Mouse (Mus musculus): Measurements from ENCODE around the gene Rin2. TPM values are rescaled to one million over a fixed set of nuclear protein-coding genes. Genes with fewer than 3 reads are reported as not detected.

Gene Rin2
- polyA plus RNA-seq, 1 experiment from 2014 or later: 16.9 TPM

DNA sequence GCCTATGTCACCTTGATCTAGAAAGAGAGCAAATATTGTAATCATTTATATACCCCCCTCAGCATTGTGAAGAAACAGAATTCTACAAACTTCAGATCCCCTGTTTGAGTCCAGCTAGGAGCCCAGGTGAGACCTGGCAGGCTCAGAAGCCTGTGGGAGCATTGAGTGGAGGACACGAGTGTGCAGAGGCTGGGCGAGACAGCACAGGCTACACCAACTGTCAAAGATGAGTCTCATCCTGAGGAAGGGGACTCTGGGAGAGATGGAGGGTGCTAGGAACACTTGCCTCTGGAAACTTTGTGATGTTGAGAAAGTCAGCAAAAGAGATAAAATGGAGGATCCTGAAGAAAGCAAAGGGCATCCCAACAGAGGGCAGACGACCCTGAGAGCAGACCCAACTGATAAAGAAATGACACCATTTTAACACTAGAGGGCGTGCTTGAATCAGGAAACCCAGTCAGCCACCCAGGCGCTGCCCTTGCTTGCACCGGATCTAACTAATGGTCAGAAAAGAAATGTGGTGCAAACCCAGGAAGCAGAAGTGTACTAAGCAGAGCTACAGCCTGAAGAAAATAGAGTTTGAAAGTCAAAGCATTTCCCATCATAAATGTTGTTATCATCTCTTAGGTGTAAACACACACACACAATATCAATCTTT, 24.5 kb downstream of the Rin2 start:
- 35% methylated on average over 6 of the region's 6 CpGs for WGBS
- no peak overlapping the region for H3K4me2 ChIP-seq (ENCODE audit: low read depth, low read length)
- ATAC-seq: peak; percentile 71

DNA sequence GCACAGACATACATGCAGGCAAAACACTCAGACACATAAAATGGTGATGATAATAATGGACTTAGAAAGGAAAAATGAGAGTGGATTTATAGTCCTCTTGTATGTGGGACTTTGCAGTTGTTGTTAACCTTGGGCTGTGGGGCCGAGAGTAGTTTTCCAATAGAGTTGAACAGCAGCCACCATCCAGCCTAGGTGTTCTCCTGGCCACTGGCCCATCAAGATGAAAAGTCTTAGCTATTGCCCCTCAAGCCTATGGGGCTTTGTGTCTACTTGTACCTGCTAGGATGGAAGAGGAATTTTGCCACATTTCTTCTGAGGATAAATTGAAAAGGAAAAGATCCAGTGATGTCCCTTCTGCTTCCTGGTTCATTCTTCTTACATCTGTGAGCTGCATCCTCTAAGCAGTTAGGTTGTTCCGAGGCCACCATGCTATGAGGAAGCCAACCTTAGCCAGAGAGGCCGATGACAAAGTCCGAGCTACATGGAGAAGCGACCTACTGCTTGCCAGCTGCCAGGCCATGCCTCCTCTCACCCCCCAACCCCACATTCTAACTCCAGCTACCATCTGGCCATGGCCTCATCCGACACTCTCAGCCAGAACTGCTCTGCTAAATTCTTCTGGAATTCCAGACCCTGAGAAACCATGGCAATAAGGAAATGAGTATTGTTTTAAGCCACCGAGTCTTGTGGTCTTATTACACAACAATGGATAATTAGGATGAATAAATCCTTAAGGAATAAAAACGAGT, 25.4 kb downstream of the Rin2 start:
- Histone ChIP-seq H3K9ac (ENCODE audit: low read depth, low read length) (no peak overlapping the region), H3K9me3 (ENCODE audit: control insufficient read depth, low read length) (no peaks in the 10 kb centered on the region), H3K27me3 (replicated peaks; ENCODE audit: control insufficient read depth, insufficient read depth, low read length) (no peaks in the 10 kb centered on the region), H3K4me2 (ENCODE audit: low read depth, low read length) (no peak overlapping the region), H3K4me3 (ENCODE audit: low read length) (no peak overlapping the region), H3K27ac (ENCODE audit: low read length) (no peak overlapping the region), H3K4me1 (ENCODE audit: control insufficient read depth, insufficient read depth, low read length) (no peaks in the 10 kb centered on the region; the same call in 1 of the 2 replicates), H3K36me3 (ENCODE audit: control insufficient read depth, insufficient read depth, low read length) (no peaks in the 10 kb centered on the region)
- 0 out of 2 replicates have a peak, but pooled peaks have one; percentile 41 for ATAC-seq
- WGBS: 59% methylated on average over 8 of the region's 8 CpGs

More for the DNA sequence above, 24.5 kb downstream of the Rin2 start:
- Histone ChIP-seq H3K4me1 (ENCODE audit: control insufficient read depth, insufficient read depth, low read length) (no peaks in the 10 kb centered on the region; the same call in 1 of the 2 replicates), H3K4me3 (ENCODE audit: low read length) (no peak overlapping the region), H3K9ac (ENCODE audit: low read depth, low read length) (no peak overlapping the region), H3K9me3 (ENCODE audit: control insufficient read depth, low read length) (no peaks in the 10 kb centered on the region), H3K36me3 (ENCODE audit: control insufficient read depth, insufficient read depth, low read length) (no peaks in the 10 kb centered on the region), H3K27ac (ENCODE audit: low read length) (no peak overlapping the region), H3K27me3 (replicated peaks; ENCODE audit: control insufficient read depth, insufficient read depth, low read length) (no peaks in the 10 kb centered on the region)

DNA sequence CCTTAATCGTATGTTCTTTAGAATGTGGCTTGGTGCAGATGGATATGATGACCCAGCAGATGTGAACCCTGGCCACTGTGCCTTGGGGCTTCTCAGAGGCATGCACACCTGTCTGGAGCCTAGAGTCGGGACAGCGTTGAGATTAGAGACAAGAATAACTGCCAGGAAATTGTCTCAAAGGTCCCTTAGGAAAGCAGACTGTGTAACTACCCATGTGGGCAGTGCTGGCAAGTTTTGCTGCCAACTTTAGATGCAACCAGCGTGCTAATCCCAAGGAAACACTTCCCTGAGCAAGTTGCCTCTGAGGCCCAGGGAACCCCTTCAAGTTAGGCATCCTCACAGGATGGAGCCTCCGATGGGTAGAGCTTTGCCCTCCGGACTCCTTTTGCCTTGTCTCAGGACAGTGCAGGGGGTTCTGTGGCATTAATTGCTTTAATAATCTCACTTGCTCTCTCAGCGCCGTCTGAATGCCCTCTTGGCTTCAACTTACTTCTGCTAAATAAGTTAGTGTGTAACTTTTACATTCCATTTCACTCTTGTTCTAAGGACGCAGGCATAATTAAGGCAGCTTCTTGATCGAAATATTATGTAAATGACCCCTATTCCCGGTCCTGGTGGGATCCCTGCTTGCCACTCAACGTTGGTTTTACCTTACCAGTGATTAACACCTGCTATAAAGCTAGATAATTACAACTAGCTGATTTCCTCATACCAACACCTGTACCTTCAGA, 26.8 kb downstream of the Rin2 start:
- H3K27ac ChIP-seq (ENCODE audit: low read length): no peak overlapping the region
- no peaks in the 10 kb centered on the region for H3K27me3 ChIP-seq (replicated peaks; ENCODE audit: control insufficient read depth, insufficient read depth, low read length)
- no peaks in the 10 kb centered on the region; the same call in 1 of the 2 replicates for H3K4me1 ChIP-seq (ENCODE audit: control insufficient read depth, insufficient read depth, low read length)
- no peak for ATAC-seq
- H3K9ac ChIP-seq (ENCODE audit: low read depth, low read length): no peak overlapping the region
- WGBS: 83% methylated on average over 12 of the region's 12 CpGs
- no peaks in the 10 kb centered on the region for H3K9me3 ChIP-seq (ENCODE audit: control insufficient read depth, low read length)
- H3K36me3 ChIP-seq (ENCODE audit: control insufficient read depth, insufficient read depth, low read length): no peaks in the 10 kb centered on the region
- no peak overlapping the region for H3K4me3 ChIP-seq (ENCODE audit: low read length)
- H3K4me2 ChIP-seq (ENCODE audit: low read depth, low read length): no peak overlapping the region

DNA sequence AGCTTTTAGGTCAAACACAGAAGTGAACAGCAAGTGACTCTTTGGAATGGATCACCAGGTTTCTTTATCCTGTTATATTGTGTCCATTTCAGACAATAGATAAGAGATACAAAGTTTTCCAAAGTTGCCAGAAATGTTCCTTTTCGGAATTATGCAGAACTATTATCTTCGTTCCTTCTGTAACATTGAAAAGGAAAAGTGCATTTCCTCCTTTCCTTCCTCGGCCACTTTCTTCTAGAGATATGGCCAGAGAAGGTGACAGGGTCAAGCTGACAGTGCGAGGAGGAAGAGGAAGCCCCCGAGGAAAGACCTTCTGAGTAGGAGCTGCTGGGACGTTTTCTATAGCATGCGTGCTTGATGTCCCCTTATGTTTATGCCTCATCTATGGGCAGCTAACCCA, 29.7 kb downstream of the Rin2 start:
- Histone ChIP-seq H3K36me3 (ENCODE audit: control insufficient read depth, insufficient read depth, low read length) (no peaks in the 10 kb centered on the region), H3K4me2 (ENCODE audit: low read depth, low read length) (no peak overlapping the region), H3K4me3 (ENCODE audit: low read length) (no peak overlapping the region), H3K9me3 (ENCODE audit: control insufficient read depth, low read length) (no peaks in the 10 kb centered on the region), H3K9ac (ENCODE audit: low read depth, low read length) (no peak overlapping the region), H3K4me1 (ENCODE audit: control insufficient read depth, insufficient read depth, low read length) (no peaks in the 10 kb centered on the region; the same call in 1 of the 2 replicates), H3K27me3 (replicated peaks; ENCODE audit: control insufficient read depth, insufficient read depth, low read length) (no peaks in the 10 kb centered on the region), H3K27ac (ENCODE audit: low read length) (no peak overlapping the region)
- WGBS: 77% methylated on average over 7 of the region's 7 CpGs
- no peak for ATAC-seq

DNA sequence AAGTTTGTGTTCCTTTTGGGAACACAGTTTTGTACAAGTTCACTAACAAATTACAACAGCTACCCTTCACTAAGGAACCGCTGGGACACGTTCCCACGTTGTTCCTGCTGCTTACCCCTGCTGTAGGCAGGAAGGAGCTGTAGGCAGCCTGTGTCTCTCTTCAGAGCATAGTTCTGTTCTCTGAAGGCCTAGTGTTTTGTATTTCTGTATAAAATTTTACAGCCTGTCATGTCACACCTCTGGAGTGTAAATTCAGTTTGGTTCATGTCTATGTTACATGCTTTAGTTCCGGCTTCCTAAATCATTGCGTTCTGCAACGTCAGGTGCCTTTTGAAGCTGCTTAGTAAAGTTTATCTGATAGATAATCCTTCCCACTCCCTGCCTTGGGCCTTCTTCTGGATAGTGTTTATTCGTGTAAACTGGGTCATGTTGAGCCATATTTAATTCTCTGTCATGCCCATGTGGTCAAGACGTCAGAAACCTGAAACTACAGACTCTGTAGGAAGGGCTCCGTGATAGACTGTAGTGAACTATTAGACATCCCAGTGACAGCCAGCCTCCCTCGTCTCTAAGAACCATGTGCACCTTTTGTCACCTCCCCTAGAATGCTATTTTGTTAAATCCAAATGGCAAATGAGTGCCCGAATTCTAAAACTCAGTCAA, 34.8 kb downstream of the Rin2 start:
- Histone ChIP-seq H3K36me3 (ENCODE audit: control insufficient read depth, insufficient read depth, low read length) (0 out of 2 replicates have a peak, but pooled peaks cover 1% of the 10 kb centered on the region), H3K4me2 (ENCODE audit: low read depth, low read length) (no peak overlapping the region), H3K4me1 (ENCODE audit: control insufficient read depth, insufficient read depth, low read length) (no peaks in the 10 kb centered on the region), H3K9ac (ENCODE audit: low read depth, low read length) (no peak overlapping the region), H3K4me3 (ENCODE audit: low read length) (no peak overlapping the region), H3K27me3 (replicated peaks; ENCODE audit: control insufficient read depth, insufficient read depth, low read length) (no peaks in the 10 kb centered on the region), H3K9me3 (ENCODE audit: control insufficient read depth, low read length) (no peaks in the 10 kb centered on the region), H3K27ac (ENCODE audit: low read length) (no peak overlapping the region)
- 64% methylated on average over 11 of the region's 11 CpGs for WGBS
- ATAC-seq: no peak

DNA sequence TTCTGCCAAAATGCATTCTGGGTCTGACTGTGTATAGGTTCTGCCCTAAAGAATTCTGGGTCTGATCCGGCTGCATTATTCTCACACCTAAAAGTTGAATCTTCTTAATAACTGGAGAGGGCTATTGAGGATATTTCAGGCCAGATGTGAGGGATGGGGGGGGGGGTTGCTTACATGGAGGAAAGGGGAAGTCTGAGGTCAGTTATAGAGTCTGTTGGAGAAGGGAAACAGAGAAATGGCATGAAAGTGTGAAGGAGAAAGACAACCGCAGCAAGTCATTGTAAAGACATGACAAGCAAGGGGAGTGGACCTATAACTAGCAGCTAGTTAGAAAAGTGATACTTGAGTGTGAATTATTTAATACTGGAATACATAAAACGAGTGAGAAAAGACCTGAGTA, 36.5 kb downstream of the Rin2 start:
- Histone ChIP-seq H3K4me2 (ENCODE audit: low read depth, low read length) (no peak overlapping the region), H3K4me3 (ENCODE audit: low read length) (no peak overlapping the region), H3K9ac (ENCODE audit: low read depth, low read length) (no peak overlapping the region), H3K36me3 (ENCODE audit: control insufficient read depth, insufficient read depth, low read length) (0 out of 2 replicates have a peak, but pooled peaks cover 4% of the 10 kb centered on the region), H3K27ac (ENCODE audit: low read length) (no peak overlapping the region), H3K9me3 (ENCODE audit: control insufficient read depth, low read length) (no peaks in the 10 kb centered on the region), H3K4me1 (ENCODE audit: control insufficient read depth, insufficient read depth, low read length) (no peaks in the 10 kb centered on the region), H3K27me3 (replicated peaks; ENCODE audit: control insufficient read depth, insufficient read depth, low read length) (no peaks in the 10 kb centered on the region)
- 59% methylated on average over 3 of the region's 3 CpGs for WGBS
- ATAC-seq: no peak

DNA sequence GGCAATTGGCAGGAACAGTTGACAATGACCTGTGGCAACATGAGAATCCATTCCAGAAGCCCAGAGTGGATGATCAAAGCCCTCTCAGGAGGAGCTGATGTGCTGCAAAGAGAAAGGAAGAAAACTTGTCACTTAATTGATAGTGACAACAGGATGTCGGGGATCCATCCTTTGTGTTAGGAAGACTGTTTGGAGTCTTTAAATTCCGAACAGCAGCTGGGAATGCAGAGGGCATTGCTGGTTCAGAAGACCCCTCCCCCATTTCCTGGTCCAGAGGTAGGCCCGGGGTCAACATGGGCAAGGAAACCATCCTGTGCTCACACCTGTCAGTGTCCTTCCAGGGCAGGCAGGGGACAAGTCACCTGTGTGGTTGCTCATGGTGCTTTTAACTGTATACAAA, 37.0 kb downstream of the Rin2 start:
- Histone ChIP-seq H3K4me3 (ENCODE audit: low read length) (no peak overlapping the region), H3K27me3 (replicated peaks; ENCODE audit: control insufficient read depth, insufficient read depth, low read length) (no peaks in the 10 kb centered on the region), H3K9ac (ENCODE audit: low read depth, low read length) (no peak overlapping the region), H3K9me3 (ENCODE audit: control insufficient read depth, low read length) (no peaks in the 10 kb centered on the region), H3K27ac (ENCODE audit: low read length) (no peak overlapping the region), H3K36me3 (ENCODE audit: control insufficient read depth, insufficient read depth, low read length) (0 out of 2 replicates have a peak, but pooled peaks cover 4% of the 10 kb centered on the region), H3K4me1 (ENCODE audit: control insufficient read depth, insufficient read depth, low read length) (no peaks in the 10 kb centered on the region), H3K4me2 (ENCODE audit: low read depth, low read length) (no peak overlapping the region)
- WGBS: 24% methylated on average over 3 of the region's 3 CpGs
- no peak for ATAC-seq

DNA sequence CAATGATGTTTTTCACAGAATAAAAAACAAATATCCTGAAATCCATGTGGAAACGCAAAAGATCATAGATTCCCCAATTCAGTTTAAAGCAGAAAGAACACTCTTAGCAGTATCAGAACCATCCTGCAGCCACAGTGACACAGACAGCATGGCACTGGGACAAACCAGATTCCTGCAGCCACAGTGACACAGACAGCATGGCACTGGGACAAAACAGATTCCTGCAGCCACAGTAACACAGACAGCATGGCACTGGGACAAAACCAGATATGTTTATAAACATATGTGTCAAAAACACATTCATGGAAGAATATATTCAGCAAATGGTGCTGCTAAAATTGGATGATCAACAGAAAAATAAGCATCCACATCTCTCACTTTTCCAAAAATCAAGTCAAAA, 42.5 kb downstream of the Rin2 start:
- WGBS: 92% methylated on average over 1 of the region's 1 CpGs
- H3K4me2 ChIP-seq (ENCODE audit: low read depth, low read length): no peak overlapping the region
- H3K9me3 ChIP-seq (ENCODE audit: control insufficient read depth, low read length): no peaks in the 10 kb centered on the region
- 0 out of 2 replicates have a peak, but pooled peaks cover 4% of the 10 kb centered on the region for H3K36me3 ChIP-seq (ENCODE audit: control insufficient read depth, insufficient read depth, low read length)
- no peaks in the 10 kb centered on the region for H3K4me1 ChIP-seq (ENCODE audit: control insufficient read depth, insufficient read depth, low read length)
- H3K27ac ChIP-seq (ENCODE audit: low read length): no peak overlapping the region
- no peak overlapping the region for H3K4me3 ChIP-seq (ENCODE audit: low read length)
- no peak for ATAC-seq
- H3K9ac ChIP-seq (ENCODE audit: low read depth, low read length): no peak overlapping the region
- H3K27me3 ChIP-seq (replicated peaks; ENCODE audit: control insufficient read depth, insufficient read depth, low read length): no peaks in the 10 kb centered on the region

Data from intestine, embryonic 16.5 days (tissue).